ENCODE assay signal across 13 mouse cellular contexts in genomic region chr15:100680381-100680780, GRCm38 (mm10).
"Had no signal": no experiment of that assay in that cellular context is flagged by ENCODE, and none has a peak within 500 bp of the region (broad histone marks: within the 10 kb centered on the region; RNA-seq: fewer than 3 reads in every experiment).

No protein-coding gene starts in this region.

- H3K4me3 ChIP-seq: hindbrain, embryonic 13.5 days; layer of hippocampus, adult 2 months; limb, embryonic 13.5 days; liver, embryonic 12.5 days; midbrain, embryonic 12.5 days; neural tube, embryonic 13.5 days had no signal

- H3K4me2 ChIP-seq: hindbrain, embryonic 13.5 days; limb, embryonic 13.5 days; liver, embryonic 12.5 days; lung, embryonic 14.5 days; midbrain, embryonic 12.5 days; neural tube, embryonic 13.5 days had no signal

- DNase-seq: lung, embryonic 14.5 days; lung, postnatal 10 days; lung, postnatal 4 days; retina, postnatal 1 day; right cerebral cortex, postnatal 4 days; spleen, adult 18-20 months had no signal

- H3K9me3 ChIP-seq: hindbrain, embryonic 13.5 days; limb, embryonic 13.5 days; liver, embryonic 12.5 days; midbrain, embryonic 12.5 days; neural tube, embryonic 13.5 days had no signal

- H3K9ac ChIP-seq: hindbrain, embryonic 13.5 days; limb, embryonic 13.5 days; liver, embryonic 12.5 days; lung, embryonic 14.5 days; midbrain, embryonic 12.5 days; neural tube, embryonic 13.5 days had no signal

- H3K27ac ChIP-seq: hindbrain, embryonic 13.5 days; layer of hippocampus, adult 2 months; limb, embryonic 13.5 days; liver, embryonic 12.5 days; midbrain, embryonic 12.5 days; neural tube, embryonic 13.5 days had no signal

- ATAC-seq: liver, embryonic 12.5 days; midbrain, embryonic 16.5 days had no signal

- H3K36me3 ChIP-seq: hindbrain, embryonic 13.5 days; limb, embryonic 13.5 days; liver, embryonic 12.5 days; midbrain, embryonic 12.5 days; neural tube, embryonic 13.5 days had no signal

- H3K4me1 ChIP-seq: hindbrain, embryonic 13.5 days; limb, embryonic 13.5 days; midbrain, embryonic 12.5 days had no signal

- H3K27me3 ChIP-seq: liver, embryonic 12.5 days had no signal
